Comparison of ENCODE assay signal across 18 mouse cellular contexts in genomic region chrX:145428811-145429210, GRCm38 (mm10).
DNase-seq lines count a peak whose midpoint lies in the region; ATAC-seq lines count a peak whose summit lies in the region.
"Had no signal": no experiment of that assay in that cellular context is flagged by ENCODE, and none has a peak within 500 bp of the region (broad histone marks: within the 10 kb centered on the region; RNA-seq: fewer than 3 reads in every experiment).

No protein-coding gene starts in this region.

- H3K36me3 ChIP-seq in intestine, embryonic 16.5 days (ENCODE audit: control insufficient read depth, insufficient read depth, low read length), result no peaks in the 10 kb centered on the region
- H3K36me3 ChIP-seq: embryonic facial prominence, embryonic 10.5 days; embryonic facial prominence, embryonic 12.5 days; forebrain, embryonic 15.5 days had no signal

- H3K4me1 ChIP-seq in intestine, embryonic 16.5 days (ENCODE audit: control insufficient read depth, insufficient read depth, low read length), result no peaks in the 10 kb centered on the region
- H3K4me1 ChIP-seq: embryonic facial prominence, embryonic 10.5 days; embryonic facial prominence, embryonic 12.5 days; forebrain, embryonic 13.5 days; forebrain, embryonic 15.5 days had no signal

- no peak overlapping the region for H3K9ac ChIP-seq in intestine, embryonic 16.5 days (ENCODE audit: low read depth, low read length)
- H3K9ac ChIP-seq: embryonic facial prominence, embryonic 12.5 days; forebrain, embryonic 13.5 days; forebrain, embryonic 15.5 days; forebrain, postnatal 0 days had no signal

- ATAC-seq in intestine, embryonic 16.5 days, result peak; percentile 81
- ATAC-seq: forebrain, embryonic 13.5 days; forebrain, embryonic 15.5 days; forebrain, postnatal 0 days had no signal

- no peak overlapping the region for H3K4me3 ChIP-seq in intestine, embryonic 16.5 days (ENCODE audit: low read length)
- H3K4me3 ChIP-seq: embryonic facial prominence, embryonic 10.5 days; embryonic facial prominence, embryonic 12.5 days; forebrain, embryonic 13.5 days; forebrain, embryonic 15.5 days had no signal

- DNase-seq in kidney, adult 9 months, result peak; percentile 13
- no peak for DNase-seq in kidney, postnatal 25 days
- no peak for DNase-seq in lung, postnatal 25 days (ENCODE audit: low spot score)
- DNase-seq in left cerebral cortex, adult 18-20 months (ENCODE audit: low spot score in 2 of 2), result no peak
- DNase-seq: adrenal gland, adult 2 months; adrenal gland, postnatal 10 days; adrenal gland, postnatal 25 days; cerebellum, adult 11 months; cerebellum, adult 18-20 months; cerebellum, adult 8-10 months; cerebellum, adult 9-11 months; cerebellum, postnatal 14 days; forebrain, postnatal 0 days had no signal

- 68% methylated on average over 1 of the region's 1 CpGs for WGBS in intestine, embryonic 16.5 days

- no peaks in the 10 kb centered on the region for H3K9me3 ChIP-seq in intestine, embryonic 16.5 days (ENCODE audit: control insufficient read depth, low read length)
- H3K9me3 ChIP-seq: embryonic facial prominence, embryonic 10.5 days; embryonic facial prominence, embryonic 12.5 days; forebrain, embryonic 13.5 days; forebrain, embryonic 15.5 days had no signal

- no peak overlapping the region for H3K27ac ChIP-seq in intestine, embryonic 16.5 days (ENCODE audit: low read length)
- H3K27ac ChIP-seq: embryonic facial prominence, embryonic 10.5 days; embryonic facial prominence, embryonic 12.5 days; forebrain, embryonic 13.5 days; forebrain, embryonic 15.5 days had no signal

- no peaks in the 10 kb centered on the region for H3K27me3 ChIP-seq in intestine, embryonic 16.5 days (replicated peaks; ENCODE audit: control insufficient read depth, insufficient read depth, low read length)
- H3K27me3 ChIP-seq: embryonic facial prominence, embryonic 12.5 days; forebrain, embryonic 13.5 days; forebrain, embryonic 15.5 days had no signal

- no peak overlapping the region for H3K4me2 ChIP-seq in intestine, embryonic 16.5 days (ENCODE audit: low read depth, low read length)
- H3K4me2 ChIP-seq: embryonic facial prominence, embryonic 12.5 days; forebrain, embryonic 13.5 days; forebrain, embryonic 15.5 days had no signal
